Mouse (Mus musculus): ENCODE data around the gene Aoah. TPM values are rescaled to one million over a fixed set of nuclear protein-coding genes. Genes with fewer than 3 reads are reported as not detected.

Aoah gene
- polyA plus RNA-seq, 1 experiment from 2014 or later = 1.1 TPM

- Histone ChIP-seq H3K27me3 (no peaks in the 10 kb centered on the region), H3K4me2 (no peak overlapping the region), H3K4me3 (replicated peaks) (no peak overlapping the region), H3K4me1 (replicated peaks) (no peaks in the 10 kb centered on the region), H3K9me3 (replicated peaks) (no peaks in the 10 kb centered on the region), H3K27ac (no peak overlapping the region), H3K9ac (no peak overlapping the region), H3K36me3 (no peaks in the 10 kb centered on the region)
- DNase-seq (no peak), ATAC-seq (ENCODE audit: low read depth) (no peak)
- 59% methylated on average over 10 of the region's 10 CpGs for WGBS (ENCODE audit: insufficient replicate concordance)
These were observed 123.0 kb downstream of the Aoah start for GRCm38 (mm10) chr13:20916698-20917511.

- H3K9ac ChIP-seq = no peak overlapping the region
- no peaks in the 10 kb centered on the region for H3K4me1 ChIP-seq (replicated peaks)
- no peaks in the 10 kb centered on the region for H3K9me3 ChIP-seq (replicated peaks)
- no peak overlapping the region for H3K4me2 ChIP-seq
- no peak for ATAC-seq (ENCODE audit: low read depth)
- H3K36me3 ChIP-seq = no peaks in the 10 kb centered on the region
- WGBS (ENCODE audit: insufficient replicate concordance) = 66% methylated on average over 3 of the region's 3 CpGs
- H3K4me3 ChIP-seq (replicated peaks) = no peak overlapping the region
- no peaks in the 10 kb centered on the region for H3K27me3 ChIP-seq
- H3K27ac ChIP-seq = no peak overlapping the region
- no peak for DNase-seq
These were observed 126.5 kb downstream of the Aoah start for GRCm38 (mm10) chr13:20920401-20920800.

- ATAC-seq (ENCODE audit: low read depth) = no peak
- Histone ChIP-seq H3K4me1 (replicated peaks) (no peaks in the 10 kb centered on the region), H3K9ac (no peak overlapping the region), H3K36me3 (no peaks in the 10 kb centered on the region), H3K4me2 (no peak overlapping the region), H3K27me3 (no peaks in the 10 kb centered on the region), H3K9me3 (replicated peaks) (no peaks in the 10 kb centered on the region), H3K27ac (no peak overlapping the region), H3K4me3 (replicated peaks) (no peak overlapping the region)
- DNase-seq = no peak
These were observed 142.1 kb downstream of the Aoah start for GRCm38 (mm10) chr13:20936016-20936415.

- no peak overlapping the region for H3K27ac ChIP-seq
- H3K4me3 ChIP-seq (replicated peaks) = no peak overlapping the region
- no peaks in the 10 kb centered on the region for H3K9me3 ChIP-seq (replicated peaks)
- WGBS (ENCODE audit: insufficient replicate concordance) = 7% methylated on average over 5 of the region's 5 CpGs
- H3K36me3 ChIP-seq = no peaks in the 10 kb centered on the region
- no peak overlapping the region for H3K9ac ChIP-seq
- no peak overlapping the region for H3K4me2 ChIP-seq
- no peaks in the 10 kb centered on the region for H3K4me1 ChIP-seq (replicated peaks)
- ATAC-seq (ENCODE audit: low read depth) (no peak), DNase-seq (no peak)
- no peaks in the 10 kb centered on the region for H3K27me3 ChIP-seq
These were observed 143.5 kb downstream of the Aoah start for GRCm38 (mm10) chr13:20937452-20937851.

- H3K9me3 ChIP-seq (replicated peaks) = no peaks in the 10 kb centered on the region
- no peak overlapping the region for H3K27ac ChIP-seq
- H3K4me1 ChIP-seq (replicated peaks) = no peaks in the 10 kb centered on the region
- no peak overlapping the region for H3K4me3 ChIP-seq (replicated peaks)
- DNase-seq = no peak
- no peaks in the 10 kb centered on the region for H3K27me3 ChIP-seq
- ATAC-seq (ENCODE audit: low read depth) = no peak
- 67% methylated on average over 6 of the region's 6 CpGs for WGBS (ENCODE audit: insufficient replicate concordance)
- H3K4me2 ChIP-seq = no peak overlapping the region
- H3K36me3 ChIP-seq = no peaks in the 10 kb centered on the region
- H3K9ac ChIP-seq = no peak overlapping the region
These were observed 145.2 kb downstream of the Aoah start for GRCm38 (mm10) chr13:20939099-20939498.

- no peaks in the 10 kb centered on the region for H3K27me3 ChIP-seq
- DNase-seq (no peak), ATAC-seq (ENCODE audit: low read depth) (no peak)
- no peak overlapping the region for H3K4me3 ChIP-seq (replicated peaks)
- H3K9ac ChIP-seq = no peak overlapping the region
- 28% methylated on average over 6 of the region's 6 CpGs for WGBS (ENCODE audit: insufficient replicate concordance)
- no peaks in the 10 kb centered on the region for H3K36me3 ChIP-seq
- no peaks in the 10 kb centered on the region for H3K4me1 ChIP-seq (replicated peaks)
- no peak overlapping the region for H3K27ac ChIP-seq
- H3K9me3 ChIP-seq (replicated peaks) = no peaks in the 10 kb centered on the region
- no peak overlapping the region for H3K4me2 ChIP-seq
These were observed 146.5 kb downstream of the Aoah start for GRCm38 (mm10) chr13:20940389-20940788.

- Histone ChIP-seq H3K4me3 (replicated peaks) (no peak overlapping the region), H3K27ac (no peak overlapping the region), H3K4me2 (no peak overlapping the region), H3K4me1 (replicated peaks) (no peaks in the 10 kb centered on the region), H3K36me3 (no peaks in the 10 kb centered on the region), H3K9ac (no peak overlapping the region), H3K27me3 (no peaks in the 10 kb centered on the region), H3K9me3 (replicated peaks) (no peaks in the 10 kb centered on the region)
- ATAC-seq (ENCODE audit: low read depth) (no peak), DNase-seq (no peak)
- WGBS (ENCODE audit: insufficient replicate concordance) = 85% methylated on average over 4 of the region's 4 CpGs
These were observed 147.8 kb downstream of the Aoah start for GRCm38 (mm10) chr13:20941707-20942106.

GRCm38 (mm10) chr13:20963086-20963485 is 169.2 kb downstream of the Aoah start:
- no peak for DNase-seq
- WGBS (ENCODE audit: insufficient replicate concordance) = 76% methylated on average over 3 of the region's 3 CpGs
- H3K27ac ChIP-seq = no peak overlapping the region
- H3K4me1 ChIP-seq (replicated peaks) = no peaks in the 10 kb centered on the region
- no peak overlapping the region for H3K4me3 ChIP-seq (replicated peaks)
- H3K9me3 ChIP-seq (replicated peaks) = no peaks in the 10 kb centered on the region
- no peaks in the 10 kb centered on the region for H3K27me3 ChIP-seq
- no peak overlapping the region for H3K4me2 ChIP-seq
- no peak for ATAC-seq (ENCODE audit: low read depth)
- no peak overlapping the region for H3K9ac ChIP-seq
- H3K36me3 ChIP-seq = no peaks in the 10 kb centered on the region

GRCm38 (mm10) chr13:20981234-20982230 is 187.6 kb downstream of the Aoah start:
- Histone ChIP-seq H3K9ac (no peak overlapping the region), H3K4me3 (replicated peaks) (no peak overlapping the region)
- WGBS (ENCODE audit: insufficient replicate concordance) = 64% methylated on average over 8 of the region's 8 CpGs

GRCm38 (mm10) chr13:20985510-20985909 is 191.6 kb downstream of the Aoah start:
- no peaks in the 10 kb centered on the region for H3K36me3 ChIP-seq

More at GRCm38 (mm10) chr13:20981234-20982230, 187.6 kb downstream of the Aoah start:
- Histone ChIP-seq H3K9me3 (replicated peaks) (no peaks in the 10 kb centered on the region), H3K27ac (no peak overlapping the region), H3K4me2 (no peak overlapping the region), H3K27me3 (no peaks in the 10 kb centered on the region), H3K4me1 (replicated peaks) (no peaks in the 10 kb centered on the region), H3K36me3 (no peaks in the 10 kb centered on the region)
- DNase-seq (no peak), ATAC-seq (ENCODE audit: low read depth) (no peak)

GRCm38 (mm10) chr13:20985961-20986360 is 192.0 kb downstream of the Aoah start:
- Histone ChIP-seq H3K4me2 (no peak overlapping the region), H3K27me3 (no peaks in the 10 kb centered on the region), H3K4me1 (replicated peaks) (no peaks in the 10 kb centered on the region), H3K9ac (no peak overlapping the region), H3K27ac (no peak overlapping the region), H3K36me3 (no peaks in the 10 kb centered on the region), H3K9me3 (replicated peaks) (no peaks in the 10 kb centered on the region), H3K4me3 (replicated peaks) (no peak overlapping the region)
- no peak for ATAC-seq (ENCODE audit: low read depth)
- DNase-seq = no peak

More at GRCm38 (mm10) chr13:20985510-20985909, 191.6 kb downstream of the Aoah start:
- H3K27me3 ChIP-seq = no peaks in the 10 kb centered on the region
- H3K4me2 ChIP-seq = no peak overlapping the region
- DNase-seq = no peak
- no peaks in the 10 kb centered on the region for H3K4me1 ChIP-seq (replicated peaks)
- H3K27ac ChIP-seq = no peak overlapping the region
- H3K4me3 ChIP-seq (replicated peaks) = no peak overlapping the region
- no peaks in the 10 kb centered on the region for H3K9me3 ChIP-seq (replicated peaks)
- H3K9ac ChIP-seq = no peak overlapping the region
- no peak for ATAC-seq (ENCODE audit: low read depth)

Measured in liver, embryonic 13.5 days (tissue).